Mouse (Mus musculus) common myeloid progenitor, adult 5-6 weeks (primary cell): ENCODE results near the gene Cd276. TPM values are rescaled to one million over a fixed set of nuclear protein-coding genes. Genes with fewer than 3 reads are reported as not detected.
A peak's percentile ranks its signal among the peaks of the same experiment; 100 is the strongest.
"Not testable (repeated sequence)": the region's sequence is repeated elsewhere in the genome, so short reads cannot be mapped to it uniquely, and the experiment has no call there.

Experiments
- ATAC-seq: replicated peaks from 2 replicates; pipeline ENCODE4 v1.8.0; 2016; ENCODE audit warnings: low read depth, mild to moderate bottlenecking, moderate TSS enrichment, inconsistent platforms; ENCODE audit not compliant: poor library complexity, severe bottlenecking
- total RNA-seq: library from RNA; stranded (forward); fragments of 200-1000, 187-1606 nt; gene quantifications from 2 replicates; pipeline ENCODE4 v1.2.3, GENCODE M21; 2017

The Cd276 gene
- total RNA-seq: 0.09 TPM in 1 of 2 replicates, not detected in the other

GRCm38 (mm10) chr9:58554908-58555684 is at the start of gene Cd276:
Cd276 (minus strand) TSS chr9:58555437.
- ATAC-seq: no peak

- ATAC-seq: no peak
These were observed 40.1 kb upstream of the Cd276 start for GRCm38 (mm10) chr9:58595313-58595712.

- ATAC-seq: peak; percentile 68
These were observed 33.4 kb upstream of the Cd276 start for GRCm38 (mm10) chr9:58588657-58589056.

- ATAC-seq: no peak
These were observed 29.1 kb upstream of the Cd276 start for GRCm38 (mm10) chr9:58584323-58584722.

GRCm38 (mm10) chr9:58583267-58583641 is 28.0 kb upstream of the Cd276 start:
- peak; percentile 39 for ATAC-seq

- 0 out of 2 replicates have a peak, but pooled peaks have one; percentile 3 for ATAC-seq
These were observed 27.5 kb upstream of the Cd276 start for GRCm38 (mm10) chr9:58582581-58583266.

- peak; percentile 79 for ATAC-seq
These were observed 26.8 kb upstream of the Cd276 start, which contains the start of gene Nptn for GRCm38 (mm10) chr9:58581958-58582540. Nptn (plus strand) TSS chr9:58582240.

GRCm38 (mm10) chr9:58581283-58581930 is 26.2 kb upstream of the Cd276 start:
- no peak for ATAC-seq

GRCm38 (mm10) chr9:58580453-58581195 is 25.4 kb upstream of the Cd276 start:
- not testable (repeated sequence) for ATAC-seq

- ATAC-seq: peak; percentile 64
These were observed 23.4 kb upstream of the Cd276 start for GRCm38 (mm10) chr9:58578669-58579068.

GRCm38 (mm10) chr9:58571001-58571400 is 15.8 kb upstream of the Cd276 start:
- ATAC-seq: no peak

- peak; percentile 47; the same call in 1 of the 2 replicates for ATAC-seq
These were observed 12.4 kb upstream of the Cd276 start for GRCm38 (mm10) chr9:58567682-58568081.

GRCm38 (mm10) chr9:58565945-58566344 is 10.7 kb upstream of the Cd276 start:
- ATAC-seq: not testable (repeated sequence)

GRCm38 (mm10) chr9:58560211-58560610 is 5.0 kb upstream of the Cd276 start:
- ATAC-seq: peak; percentile 85

- no peak for ATAC-seq
These were observed 2.5 kb upstream of the Cd276 start for GRCm38 (mm10) chr9:58557457-58558455.

- ATAC-seq: no peak
These were observed 1.4 kb upstream of the Cd276 start for GRCm38 (mm10) chr9:58556627-58557026.

GRCm38 (mm10) chr9:58555685-58556414 is 613 bp upstream of the Cd276 start:
- no peak for ATAC-seq
